Mouse (Mus musculus) embryonic fibroblast, embryonic 13.5 days (primary cell): Measurements from ENCODE around the gene Shank1.

Experiments
- CTCF ChIP-seq: IDR thresholded peaks from 2 replicates; pipeline ENCODE4 v1.5.1; 2011; ENCODE audit warnings: mild to moderate bottlenecking, control low read depth, low read length, moderate library complexity, borderline replicate concordance; ENCODE audit not compliant: insufficient read depth
- POLR2A ChIP-seq: IDR thresholded peaks from 2 replicates; pipeline ENCODE4 v1.6.1; 2011; ENCODE audit warnings: low read depth, mild to moderate bottlenecking, control low read depth, low read length, moderate library complexity

DNA sequence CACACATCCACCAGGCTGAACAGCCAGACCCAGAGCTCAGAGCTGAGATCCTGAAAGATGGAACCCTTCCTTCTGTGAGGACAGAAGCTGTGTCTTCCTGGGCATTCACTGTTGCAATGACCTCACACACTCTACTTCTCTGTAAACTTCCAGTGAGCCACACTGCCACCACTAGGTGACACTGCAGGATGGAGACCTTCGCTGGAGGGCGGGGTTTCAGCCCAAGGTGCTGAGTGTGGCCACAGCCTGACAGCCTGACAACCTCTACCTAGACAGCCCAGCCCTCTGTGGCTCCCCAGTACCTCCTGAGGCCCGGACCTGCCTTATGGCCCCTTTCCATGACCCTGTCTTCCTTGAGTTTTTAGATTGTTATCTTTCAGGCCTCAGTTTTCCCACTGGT lies 88.5 kb downstream of the Shank1 start:
- peak; percentile 40; the same call in 1 of the 2 replicates for TF ChIP-seq CTCF
- no peak for TF ChIP-seq POLR2A
